18 mouse cellular contexts compared by ENCODE assay signal in the genomic region with DNA sequence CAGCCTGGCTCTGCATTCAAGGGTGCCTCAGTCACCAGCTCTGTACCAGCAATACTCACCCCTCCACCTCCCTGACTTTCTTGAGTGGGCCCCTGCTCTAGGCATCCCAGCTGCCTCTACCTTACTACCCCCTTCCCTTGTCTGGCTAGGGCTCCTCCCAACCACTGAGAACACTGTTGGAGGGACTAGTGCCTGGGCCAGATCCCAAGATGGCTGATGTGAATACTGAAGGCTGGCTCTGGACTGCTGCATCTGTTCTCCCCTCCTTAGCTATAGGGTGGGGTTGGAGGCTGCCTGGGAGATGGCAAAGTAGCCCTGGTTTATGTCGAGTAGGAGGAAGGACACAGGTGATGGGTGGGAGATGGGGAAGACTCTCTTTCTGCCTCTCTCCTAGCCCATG. TPM values are rescaled to one million over a fixed set of nuclear protein-coding genes. Genes with fewer than 3 reads are reported as not detected.
DNase-seq lines count a peak whose midpoint lies in the region; ATAC-seq lines count a peak whose summit lies in the region.
"Had no signal": no experiment of that assay in that cellular context is flagged by ENCODE, and none has a peak within 500 bp of the region (broad histone marks: within the 10 kb centered on the region; RNA-seq: fewer than 3 reads in every experiment).

No protein-coding gene starts in this region.

- intact Hi-C loops in left cerebral cortex, postnatal 4 days (cut with DNase I): loop anchor here (10.0 kb wide), 1 partner anchor 298 kb away; no protein-coding TSS in a partner anchor

- H3K9me3 ChIP-seq in heart, embryonic 10.5 days: no peaks in the 10 kb centered on the region
- no peaks in the 10 kb centered on the region for H3K9me3 ChIP-seq in neural tube, embryonic 15.5 days (replicated peaks)
- H3K9me3 ChIP-seq: embryonic facial prominence, embryonic 15.5 days; forebrain, embryonic 13.5 days; intestine, embryonic 15.5 days had no signal

- no peak overlapping the region for H3K4me3 ChIP-seq in heart, embryonic 10.5 days
- no peak overlapping the region for H3K4me3 ChIP-seq in neural tube, embryonic 15.5 days (replicated peaks)
- H3K4me3 ChIP-seq: embryonic facial prominence, embryonic 15.5 days; erythroblast, embryonic 14.5 days; forebrain, embryonic 13.5 days; heart, adult 2 months; heart, embryonic 12.5 days; intestine, embryonic 15.5 days had no signal

- ATAC-seq in neural tube, embryonic 15.5 days (ENCODE audit: low FRiP score): no peak
- ATAC-seq: activated CD4-positive, CD25-positive, alpha-beta regulatory T cell, adult 4 months; forebrain, embryonic 13.5 days; intestine, embryonic 15.5 days; Patski had no signal

- H3K4me2 ChIP-seq in neural tube, embryonic 15.5 days: no peak overlapping the region
- H3K4me2 ChIP-seq: embryonic facial prominence, embryonic 15.5 days; forebrain, embryonic 13.5 days; heart, embryonic 12.5 days; intestine, embryonic 15.5 days had no signal

- no peak overlapping the region for H3K27ac ChIP-seq in heart, embryonic 10.5 days
- H3K27ac ChIP-seq in neural tube, embryonic 15.5 days (replicated peaks): no peak overlapping the region
- H3K27ac ChIP-seq: embryonic facial prominence, embryonic 15.5 days; forebrain, embryonic 13.5 days; heart, adult 2 months; intestine, embryonic 15.5 days had no signal

- peaks cover 39% of the 10 kb centered on the region for H3K27me3 ChIP-seq in heart, embryonic 10.5 days (ENCODE audit: insufficient read depth, poor library complexity, severe bottlenecking)
- no peaks in the 10 kb centered on the region for H3K27me3 ChIP-seq in neural tube, embryonic 15.5 days (replicated peaks)
- H3K27me3 ChIP-seq: forebrain, embryonic 13.5 days; intestine, embryonic 15.5 days; Patski had no signal

- peaks cover 4% of the 10 kb centered on the region; the same call in 1 of the 2 replicates for H3K4me1 ChIP-seq in heart, embryonic 10.5 days
- H3K4me1 ChIP-seq in neural tube, embryonic 15.5 days: no peaks in the 10 kb centered on the region
- H3K4me1 ChIP-seq: embryonic facial prominence, embryonic 15.5 days; forebrain, embryonic 13.5 days; heart, embryonic 12.5 days had no signal

- WGBS in heart, embryonic 10.5 days: 56% methylated on average over 1 of the region's 1 CpGs
- WGBS in neural tube, embryonic 15.5 days: 79% methylated on average over 1 of the region's 1 CpGs

- DNase-seq in cerebellum, postnatal 10 days: peak; percentile 41 to 59
- no peak for DNase-seq in cerebellum, adult 18-20 months
- peak; percentile 83 for DNase-seq in heart, adult 11 months
- no peak for DNase-seq in heart, embryonic 10.5 days (ENCODE audit: low spot score)
- peak; percentile 37 for DNase-seq in left cerebral cortex, postnatal 4 days
- no peak for DNase-seq in left cerebral cortex, adult 8-10 months (ENCODE audit: low spot score in 2 of 2)
- DNase-seq: adrenal gland, postnatal 14 days; gastrocnemius, postnatal 10 days; heart, adult 2 months; kidney, adult 18-20 months had no signal

- H3K36me3 ChIP-seq in heart, embryonic 10.5 days: no peaks in the 10 kb centered on the region
- H3K36me3 ChIP-seq in neural tube, embryonic 15.5 days: peaks cover 7% of the 10 kb centered on the region; the same call in 1 of the 2 replicates
- H3K36me3 ChIP-seq: embryonic facial prominence, embryonic 15.5 days; heart, embryonic 12.5 days; intestine, embryonic 15.5 days had no signal

- no peak overlapping the region for H3K9ac ChIP-seq in neural tube, embryonic 15.5 days (replicated peaks)
- H3K9ac ChIP-seq: embryonic facial prominence, embryonic 15.5 days; forebrain, embryonic 13.5 days; heart, embryonic 12.5 days; intestine, embryonic 15.5 days had no signal

RNA-seq across cellular contexts. Expression of gene Exo5, which starts 32.3 kb away (rescaled TPM):
- 14.8 and 25.8 TPM in 2 replicates for polyA plus RNA-seq in heart, embryonic 10.5 days (2016; fragmentation: Nextera tagmentation; extraction: Ambion mirVana)
- total RNA-seq in left cerebral cortex, postnatal 4 days (2021): 10 to 100 TPM; 20.3 to 23.0 TPM
- 10 to 100 TPM; 13.9 to 16.5 (median 14.9) TPM for total RNA-seq in left cerebral cortex, adult 8-10 months (2022)
- polyA plus RNA-seq in neural tube, embryonic 15.5 days (2015; fragmentation: Nextera tagmentation; extraction: Ambion mirVana): 27.3 and 29.8 TPM in 2 replicates

RNA-seq across cellular contexts. Expression of gene Rims3, which starts 37.9 kb away (rescaled TPM):
- polyA plus RNA-seq in heart, embryonic 10.5 days (2016; fragmentation: Nextera tagmentation; extraction: Ambion mirVana): 1.8 and 3.4 TPM in 2 replicates
- 10 to 100 TPM; 74.4 to 75.8 TPM for total RNA-seq in left cerebral cortex, postnatal 4 days (2021)
- total RNA-seq in left cerebral cortex, adult 8-10 months (2022): 100 to 1,000 TPM; 137 to 160 (median 147) TPM
- polyA plus RNA-seq in neural tube, embryonic 15.5 days (2015; fragmentation: Nextera tagmentation; extraction: Ambion mirVana): 18.8 and 23.3 TPM in 2 replicates
- polyA plus RNA-seq: Patski had no signal

RNA-seq across cellular contexts. Expression of gene Zfp69, which starts 59.0 kb away (rescaled TPM):
- 13.7 and 15.7 TPM in 2 replicates for polyA plus RNA-seq in heart, embryonic 10.5 days (2016; fragmentation: Nextera tagmentation; extraction: Ambion mirVana)
- 1 to 10 TPM; 4.0 to 4.1 TPM for total RNA-seq in left cerebral cortex, postnatal 4 days (2021)
- total RNA-seq in left cerebral cortex, adult 8-10 months (2022): 1 to 10 TPM; 1.5 to 3.0 (median 1.8) TPM
- polyA plus RNA-seq in neural tube, embryonic 15.5 days (2015; fragmentation: Nextera tagmentation; extraction: Ambion mirVana): 6.5 and 6.8 TPM in 2 replicates

Comparison
In these comparisons a context has a peak if more than half of its experiments do, and no peak if none do; other contexts are left out.
1. DNase-seq: peak in cerebellum, postnatal 10 days (2 of 2), heart, adult 11 months (single experiment) and left cerebral cortex, postnatal 4 days (single experiment); none in cerebellum, adult 18-20 months (0 of 2), heart, embryonic 10.5 days (single experiment) and left cerebral cortex, adult 8-10 months (0 of 2).